Mouse (Mus musculus) left cerebral cortex, adult 18-20 months (tissue): ENCODE measurements at regions not wholly inside any gene's neighbourhood (a gene's known extent, or its start where the extent isn't known, plus 50 kb on each side); places are given as distances from the start of the nearest gene placed in this dataset.
"Not testable (repeated sequence)": the region's sequence is repeated elsewhere in the genome, so short reads cannot be mapped to it uniquely, and the experiment has no call there.

Experiments
- DNase-seq, 2 experiments: peaks; one replicate each; pipeline ENCODE4 v3.0.0; 2021 to 2022; ENCODE audit warnings: low spot score in 2 of 2, mixed read lengths in 1 of 2

GRCm38 (mm10) chr10:84294422-84294821, 146.0 kb downstream of the Nuak1 start:
- no peak for DNase-seq

- DNase-seq: no peak
Measured at GRCm38 (mm10) chr10:84296168-84296567, 144.2 kb downstream of the Nuak1 start.

GRCm38 (mm10) chr10:84301561-84301960, 138.8 kb downstream of the Nuak1 start:
- no peak for DNase-seq

GRCm38 (mm10) chr10:84302821-84303520, 137.4 kb downstream of the Nuak1 start:
- DNase-seq: no peak

GRCm38 (mm10) chr10:84308746-84309145, 131.7 kb downstream of the Nuak1 start:
- DNase-seq: not testable (repeated sequence)

- no peak for DNase-seq
Measured at GRCm38 (mm10) chr10:84310653-84311052, 129.7 kb downstream of the Nuak1 start.

GRCm38 (mm10) chr10:84312656-84313055, 127.7 kb downstream of the Nuak1 start:
- DNase-seq: no peak

- no peak for DNase-seq
Measured at GRCm38 (mm10) chr10:84316857-84317256, 123.5 kb downstream of the Nuak1 start.

GRCm38 (mm10) chr10:84317960-84318359, 122.4 kb downstream of the Nuak1 start:
- DNase-seq: no peak
